ENCODE assay signal across 15 mouse cellular contexts in the genomic region with DNA sequence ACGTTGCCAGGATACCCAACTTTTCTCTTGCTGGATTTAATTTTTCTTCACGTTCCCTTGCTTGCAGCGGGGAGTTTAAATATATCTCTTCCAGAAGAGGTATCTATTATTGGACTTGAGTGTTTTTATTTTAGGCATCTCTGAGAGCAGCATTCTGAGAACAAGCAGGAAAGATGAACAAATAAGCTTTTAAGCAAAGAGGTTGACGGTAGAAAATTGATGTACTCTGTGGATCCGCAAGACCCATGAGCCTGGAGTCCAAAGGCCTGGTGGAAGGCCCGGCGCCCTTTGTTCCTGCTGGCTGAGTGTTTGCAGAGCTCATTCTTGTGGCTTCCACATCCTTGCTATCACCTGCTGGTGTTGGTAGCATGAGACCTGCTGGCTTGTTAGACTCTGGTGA.
DNase-seq lines count a peak whose midpoint lies in the region; ATAC-seq lines count a peak whose summit lies in the region.
"Had no signal": no experiment of that assay in that cellular context is flagged by ENCODE, and none has a peak within 500 bp of the region (broad histone marks: within the 10 kb centered on the region; RNA-seq: fewer than 3 reads in every experiment).

No protein-coding gene starts in this region.

- H3K4me1 ChIP-seq in kidney, embryonic 15.5 days, result no peaks in the 10 kb centered on the region
- peaks cover 19% of the 10 kb centered on the region for H3K4me1 ChIP-seq in heart, embryonic 15.5 days (replicated peaks)
- H3K4me1 ChIP-seq: stomach, embryonic 15.5 days had no signal

- DNase-seq in kidney, postnatal 14 days, result peak; percentile 6
- peak; percentile 53 for DNase-seq in right cerebral cortex, postnatal 25 days
- DNase-seq in right cerebral cortex, postnatal 10 days (ENCODE audit: low spot score in 2 of 2), result no peak
- DNase-seq in spleen, adult 12 weeks (ENCODE audit: low spot score), result no peak
- DNase-seq: adrenal gland, postnatal 25 days; lung, postnatal 10 days; thymus, postnatal 14 days had no signal

- WGBS in kidney, embryonic 15.5 days, result 87% methylated on average over 7 of the region's 7 CpGs
- 35% methylated on average over 7 of the region's 7 CpGs for WGBS in heart, embryonic 15.5 days

- H3K27me3 ChIP-seq in kidney, embryonic 15.5 days, result no peaks in the 10 kb centered on the region
- no peaks in the 10 kb centered on the region for H3K27me3 ChIP-seq in heart, embryonic 15.5 days
- H3K27me3 ChIP-seq: hindbrain, embryonic 15.5 days; stomach, embryonic 15.5 days had no signal

- H3K9ac ChIP-seq in kidney, embryonic 15.5 days, result no peak overlapping the region
- no peak overlapping the region for H3K9ac ChIP-seq in heart, embryonic 15.5 days
- H3K9ac ChIP-seq: hindbrain, embryonic 15.5 days; liver, embryonic 14.5 days; stomach, embryonic 15.5 days had no signal

- no peak for ATAC-seq in kidney, embryonic 15.5 days (replicated peaks; ENCODE audit: low FRiP score)
- no peak for ATAC-seq in heart, embryonic 15.5 days (replicated peaks; ENCODE audit: insufficient number of reproducible peaks, insufficient read depth, low FRiP score, low read depth)
- no peak for ATAC-seq in erythroblast, adult 5-6 weeks (replicated peaks; ENCODE audit: low FRiP score, poor library complexity, severe bottlenecking)
- ATAC-seq: forebrain, embryonic 14.5 days had no signal

- H3K36me3 ChIP-seq in kidney, embryonic 15.5 days, result no peaks in the 10 kb centered on the region
- H3K36me3 ChIP-seq in heart, embryonic 15.5 days, result no peaks in the 10 kb centered on the region
- H3K36me3 ChIP-seq: hindbrain, embryonic 15.5 days; stomach, embryonic 15.5 days had no signal

- H3K4me3 ChIP-seq in kidney, embryonic 15.5 days (replicated peaks), result no peak overlapping the region
- H3K4me3 ChIP-seq in heart, embryonic 15.5 days, result no peak overlapping the region
- H3K4me3 ChIP-seq: hindbrain, embryonic 15.5 days; myocyte; stomach, embryonic 15.5 days had no signal

- H3K9me3 ChIP-seq in kidney, embryonic 15.5 days (replicated peaks), result no peaks in the 10 kb centered on the region
- no peaks in the 10 kb centered on the region for H3K9me3 ChIP-seq in heart, embryonic 15.5 days (replicated peaks)
- H3K9me3 ChIP-seq: hindbrain, embryonic 15.5 days; stomach, embryonic 15.5 days had no signal

- no peak overlapping the region for H3K27ac ChIP-seq in kidney, embryonic 15.5 days
- H3K27ac ChIP-seq in heart, embryonic 15.5 days, result peak overlapping the region; percentile 66
- H3K27ac ChIP-seq: hindbrain, embryonic 15.5 days; liver, embryonic 14.5 days; stomach, embryonic 15.5 days had no signal

- H3K4me2 ChIP-seq in kidney, embryonic 15.5 days, result no peak overlapping the region
- H3K4me2 ChIP-seq in heart, embryonic 15.5 days, result peak overlapping the region; percentile 18; the same call in 1 of the 2 replicates
- H3K4me2 ChIP-seq: hindbrain, embryonic 15.5 days; stomach, embryonic 15.5 days had no signal

Comparison
In these comparisons a context has a peak if more than half of its experiments do, and no peak if none do; other contexts are left out.
1. DNase-seq: peak in kidney, postnatal 14 days (single experiment) and right cerebral cortex, postnatal 25 days (single experiment); none in right cerebral cortex, postnatal 10 days (0 of 2) and spleen, adult 12 weeks (single experiment).